Mouse (Mus musculus): Measurements from ENCODE around the gene Ptges3l. TPM values are rescaled to one million over a fixed set of nuclear protein-coding genes. Genes with fewer than 3 reads are reported as not detected.
"Not testable (repeated sequence)": the region's sequence is repeated elsewhere in the genome, so short reads cannot be mapped to it uniquely, and the experiment has no call there.

Gene Ptges3l
- 1.0 and 1.7 TPM in 2 replicates for polyA plus RNA-seq (2015; fragmentation: Nextera tagmentation; extraction: Ambion mirVana)

DNA sequence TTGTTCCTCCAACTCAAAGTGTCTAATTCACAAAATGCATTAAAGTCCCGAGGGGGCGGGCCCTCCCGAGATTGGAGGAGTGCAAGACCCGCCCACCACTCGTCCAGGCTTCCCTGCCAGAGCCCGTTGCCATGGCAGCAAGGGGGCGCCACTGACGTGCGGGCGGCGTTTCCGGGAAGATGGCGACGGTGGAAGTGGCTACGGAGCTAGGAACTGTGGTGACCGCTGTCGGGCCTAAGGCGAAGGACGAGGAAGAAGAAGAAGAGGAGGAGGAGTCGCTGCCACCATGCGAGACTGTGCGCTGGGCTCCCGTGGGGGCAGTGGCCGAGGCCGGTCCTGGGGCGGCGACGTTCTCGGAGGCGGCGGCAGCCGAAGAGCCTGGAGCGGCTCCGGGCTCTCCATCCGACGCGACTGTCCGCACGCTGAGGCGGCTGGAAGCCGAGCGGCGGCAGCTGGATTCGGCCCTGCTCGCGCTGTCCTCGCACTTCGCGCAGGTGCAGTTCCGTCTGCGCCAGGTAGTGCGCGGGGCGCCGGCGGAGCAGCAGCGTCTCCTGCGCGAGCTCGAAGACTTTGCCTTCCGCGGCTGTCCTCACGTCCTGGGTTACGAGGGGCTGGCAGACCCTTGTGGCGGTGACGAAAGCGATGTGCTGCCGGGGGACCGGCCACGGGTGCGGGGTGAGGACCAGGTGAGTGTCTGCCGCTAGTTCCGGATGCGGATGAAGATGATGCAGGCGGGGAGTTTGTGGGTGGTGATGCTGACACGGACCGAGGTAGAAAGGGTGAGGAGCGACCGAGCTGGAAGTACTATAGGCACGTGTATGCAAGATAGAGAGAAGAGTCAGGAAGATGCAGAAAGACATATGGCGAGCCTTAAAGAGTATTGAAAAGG lies at the start of gene Ptges3l, which contains the start of gene Rundc1:
Ptges3l (minus strand) TSS at position 409 of the 889 bp plus-strand sequence.
Rundc1 (plus strand) TSS at position 161 of the 889 bp plus-strand sequence.
- H3K4me2 ChIP-seq (replicated peaks): peak within 1 kb of the TSS; percentile 90
- H3K27ac ChIP-seq (replicated peaks): peak within 1 kb of the TSS; percentile 86
- peak within 1 kb of the TSS; percentile 78 for H3K9ac ChIP-seq (replicated peaks)
- no peaks in the 10 kb centered on the region for H3K9me3 ChIP-seq
- H3K4me3 ChIP-seq: peak within 1 kb of the TSS; percentile 79
- peaks cover 31% of the 10 kb centered on the region for H3K4me1 ChIP-seq
- peak; percentile 95 for ATAC-seq (replicated peaks)
- H3K36me3 ChIP-seq: peaks cover 10% of the 10 kb centered on the region
- WGBS: under 1% methylated on average over 74 of the region's 81 CpGs
- no peaks in the 10 kb centered on the region for H3K27me3 ChIP-seq

DNA sequence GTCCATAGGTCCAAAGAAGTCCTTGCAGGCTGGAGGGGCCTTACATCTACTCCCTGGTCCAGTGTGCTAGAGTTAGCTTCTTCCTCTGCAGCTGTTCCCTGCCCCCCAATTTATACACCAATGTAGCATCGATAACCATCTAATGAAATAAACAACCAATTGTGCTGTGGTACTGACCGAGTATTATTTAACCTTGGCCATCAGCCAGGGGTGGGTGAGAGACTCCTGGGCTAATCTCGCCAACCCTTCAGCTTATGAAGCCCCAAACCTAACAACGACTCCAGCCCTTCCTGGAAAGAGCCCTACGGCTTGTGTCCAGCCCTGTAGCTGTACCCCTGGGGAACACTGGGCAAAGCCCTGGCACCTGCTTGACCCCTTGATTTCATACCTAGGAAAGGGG lies 49.2 kb upstream of the Ptges3l start:
- Histone ChIP-seq H3K4me1 (peaks cover 51% of the 10 kb centered on the region), H3K9ac (replicated peaks) (no peak overlapping the region), H3K36me3 (no peaks in the 10 kb centered on the region), H3K4me2 (replicated peaks) (no peak overlapping the region), H3K27ac (replicated peaks) (no peak overlapping the region), H3K27me3 (no peaks in the 10 kb centered on the region), H3K4me3 (no peak overlapping the region), H3K9me3 (no peaks in the 10 kb centered on the region)
- no peak for ATAC-seq (replicated peaks)
- 42% methylated on average over 5 of the region's 5 CpGs for WGBS

- not testable (repeated sequence) for H3K27me3 ChIP-seq; H3K27ac ChIP-seq (replicated peaks); ATAC-seq (replicated peaks); H3K36me3 ChIP-seq; H3K9me3 ChIP-seq; H3K4me3 ChIP-seq; H3K4me2 ChIP-seq (replicated peaks); H3K9ac ChIP-seq (replicated peaks)
- peaks cover 51% of the 10 kb centered on the region for H3K4me1 ChIP-seq
- WGBS: 93% methylated on average over 1 of the region's 1 CpGs
Measured at GRCm38 (mm10) chr11:101473686-101474085, 48.6 kb upstream of the Ptges3l start.

GRCm38 (mm10) chr11:101472336-101472735 lies 47.2 kb upstream of the Ptges3l start:
- 57% methylated on average over 6 of the region's 7 CpGs for WGBS
- Histone ChIP-seq H3K36me3 (no peaks in the 10 kb centered on the region), H3K27ac (replicated peaks) (no peak overlapping the region), H3K27me3 (no peaks in the 10 kb centered on the region), H3K4me2 (replicated peaks) (no peak overlapping the region), H3K4me1 (peaks cover 46% of the 10 kb centered on the region), H3K4me3 (no peak overlapping the region), H3K9ac (replicated peaks) (0 out of 2 replicates have a peak overlapping the region, but pooled peaks have one; percentile 14), H3K9me3 (no peaks in the 10 kb centered on the region)
- ATAC-seq (replicated peaks): no peak

GRCm38 (mm10) chr11:101471926-101472325 lies 46.8 kb upstream of the Ptges3l start:
- H3K4me3 ChIP-seq: no peak overlapping the region
- peaks cover 47% of the 10 kb centered on the region for H3K4me1 ChIP-seq
- no peaks in the 10 kb centered on the region for H3K9me3 ChIP-seq
- no peak overlapping the region for H3K4me2 ChIP-seq (replicated peaks)
- no peaks in the 10 kb centered on the region for H3K27me3 ChIP-seq
- 72% methylated on average over 3 of the region's 3 CpGs for WGBS
- no peak overlapping the region for H3K27ac ChIP-seq (replicated peaks)
- H3K36me3 ChIP-seq: no peaks in the 10 kb centered on the region
- ATAC-seq (replicated peaks): no peak
- no peak overlapping the region for H3K9ac ChIP-seq (replicated peaks)

- H3K9ac ChIP-seq (replicated peaks): 0 out of 2 replicates have a peak overlapping the region, but pooled peaks have one; percentile 2
- ATAC-seq (replicated peaks): no peak
- no peaks in the 10 kb centered on the region for H3K27me3 ChIP-seq
- no peak overlapping the region for H3K27ac ChIP-seq (replicated peaks)
- H3K4me2 ChIP-seq (replicated peaks): peak overlapping the region; percentile 31
- H3K9me3 ChIP-seq: no peaks in the 10 kb centered on the region
- no peaks in the 10 kb centered on the region for H3K36me3 ChIP-seq
- 9% methylated on average over 7 of the region's 7 CpGs for WGBS
- H3K4me3 ChIP-seq: peak overlapping the region; percentile 11
- H3K4me1 ChIP-seq: peaks cover 55% of the 10 kb centered on the region
Measured at GRCm38 (mm10) chr11:101470206-101470605, 45.1 kb upstream of the Ptges3l start.

GRCm38 (mm10) chr11:101469155-101469554 lies 44.0 kb upstream of the Ptges3l start:
- WGBS: 68% methylated on average over 4 of the region's 4 CpGs
- peak overlapping the region; percentile 82; the same call in 1 of the 2 replicates for H3K9ac ChIP-seq (replicated peaks)
- no peaks in the 10 kb centered on the region for H3K27me3 ChIP-seq
- H3K9me3 ChIP-seq: no peaks in the 10 kb centered on the region
- ATAC-seq (replicated peaks): no peak
- peaks cover 61% of the 10 kb centered on the region for H3K4me1 ChIP-seq
- peak overlapping the region; percentile 79 for H3K4me3 ChIP-seq
- no peaks in the 10 kb centered on the region for H3K36me3 ChIP-seq
- no peak overlapping the region for H3K27ac ChIP-seq (replicated peaks)
- peak overlapping the region; percentile 83 for H3K4me2 ChIP-seq (replicated peaks)

GRCm38 (mm10) chr11:101468731-101469130 lies 43.6 kb upstream of the Ptges3l start:
- 3% methylated on average over 13 of the region's 13 CpGs for WGBS
- Histone ChIP-seq H3K9me3 (no peaks in the 10 kb centered on the region), H3K27me3 (no peaks in the 10 kb centered on the region), H3K27ac (replicated peaks) (peak overlapping the region; percentile 76), H3K4me1 (peaks cover 65% of the 10 kb centered on the region), H3K9ac (replicated peaks) (peak overlapping the region; percentile 82), H3K36me3 (no peaks in the 10 kb centered on the region), H3K4me3 (peak overlapping the region; percentile 79), H3K4me2 (replicated peaks) (peak overlapping the region; percentile 83)
- peak; percentile 12; the same call in 1 of the 2 replicates for ATAC-seq (replicated peaks)

DNA sequence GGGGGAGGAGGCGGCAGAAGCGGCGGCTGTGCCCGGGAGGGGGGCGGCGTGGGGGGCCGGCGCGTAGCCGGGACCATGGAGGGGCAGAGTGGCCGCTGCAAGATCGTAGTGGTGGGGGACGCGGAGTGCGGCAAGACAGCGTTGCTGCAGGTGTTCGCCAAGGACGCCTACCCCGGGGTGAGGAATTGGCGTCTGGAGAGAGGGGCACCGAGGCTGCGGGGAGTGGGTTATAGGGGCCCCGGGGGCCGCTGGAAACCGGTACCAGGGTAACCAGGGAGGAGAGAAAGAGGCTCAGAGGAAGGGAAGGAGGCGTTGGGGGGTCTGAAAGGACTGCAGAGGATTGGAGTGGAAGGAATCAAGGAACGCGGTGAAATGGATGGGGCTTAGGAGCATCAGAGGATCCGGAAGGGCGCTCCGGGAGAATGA lies 43.1 kb upstream of the Ptges3l start:
- peak; percentile 39 for ATAC-seq (replicated peaks)
- Histone ChIP-seq H3K9ac (replicated peaks) (peak overlapping the region; percentile 82), H3K27me3 (no peaks in the 10 kb centered on the region), H3K9me3 (no peaks in the 10 kb centered on the region), H3K4me3 (peak overlapping the region; percentile 79), H3K27ac (replicated peaks) (peak overlapping the region; percentile 76), H3K4me2 (replicated peaks) (peak overlapping the region; percentile 83), H3K4me1 (peaks cover 69% of the 10 kb centered on the region), H3K36me3 (no peaks in the 10 kb centered on the region)
- WGBS: under 1% methylated on average over 30 of the region's 31 CpGs

GRCm38 (mm10) chr11:101467477-101468262 lies 42.5 kb upstream of the Ptges3l start:
- peak; percentile 53 for ATAC-seq (replicated peaks)
- Histone ChIP-seq H3K4me2 (replicated peaks) (peak overlapping the region; percentile 83), H3K36me3 (no peaks in the 10 kb centered on the region), H3K4me1 (peaks cover 70% of the 10 kb centered on the region), H3K4me3 (peak overlapping the region; percentile 79), H3K27ac (replicated peaks) (peak overlapping the region; percentile 76), H3K27me3 (no peaks in the 10 kb centered on the region), H3K9ac (replicated peaks) (peak overlapping the region; percentile 82), H3K9me3 (no peaks in the 10 kb centered on the region)
- WGBS: 1% methylated on average over 52 of the region's 54 CpGs

DNA sequence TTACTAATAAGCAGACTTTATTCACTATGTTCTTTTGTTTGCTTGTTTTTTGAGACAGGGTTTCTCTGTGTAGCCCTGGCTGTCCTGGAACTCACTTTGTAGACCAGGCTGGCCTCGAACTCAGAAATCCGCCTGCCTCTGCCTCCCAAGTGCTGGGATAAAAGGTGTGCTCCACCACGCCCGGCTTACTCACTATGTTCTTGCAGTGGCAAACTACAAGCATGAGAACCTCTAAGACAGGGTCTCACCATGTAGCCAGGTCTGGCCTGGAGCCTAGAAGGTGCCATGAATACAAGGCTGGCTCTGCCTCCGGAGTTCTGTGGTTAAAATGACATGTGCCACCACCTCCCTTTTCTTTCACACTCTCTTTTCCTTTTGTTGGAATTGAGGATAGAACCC lies 41.4 kb upstream of the Ptges3l start:
- not testable (repeated sequence) for H3K27me3 ChIP-seq; ATAC-seq (replicated peaks); H3K9me3 ChIP-seq; H3K27ac ChIP-seq (replicated peaks); H3K9ac ChIP-seq (replicated peaks)
- H3K4me1 ChIP-seq: peaks cover 68% of the 10 kb centered on the region
- peak overlapping the region; percentile 79 for H3K4me3 ChIP-seq
- 57% methylated on average over 5 of the region's 5 CpGs for WGBS
- peaks cover 11% of the 10 kb centered on the region for H3K36me3 ChIP-seq
- H3K4me2 ChIP-seq (replicated peaks): peak overlapping the region; percentile 83
